In genomic region chr11:95520456-95521072, GRCm38 (mm10) we compare ENCODE assay signal across 8 mouse cellular contexts. TPM values are rescaled to one million over a fixed set of nuclear protein-coding genes. Genes with fewer than 3 reads are reported as not detected.
DNase-seq lines count a peak whose midpoint lies in the region; ATAC-seq lines count a peak whose summit lies in the region.

No protein-coding gene starts in this region.

- peak; percentile 99 for ATAC-seq in megakaryocyte, adult 5-6 weeks (ENCODE audit: poor library complexity, severe bottlenecking)

- DNase-seq in ZHBTc4 (ENCODE audit: low read depth, low spot score): peak; percentile 96
- peak; percentile 82 to 97 for DNase-seq in cerebellum, postnatal 4 days (ENCODE audit: low spot score in 2 of 2)
- peak; percentile 80 to 81 for DNase-seq in gastrocnemius, adult 8-10 months (ENCODE audit: low spot score in 2 of 2)
- peak; percentile 92 for DNase-seq in induced T-regulatory cell, adult 2 months (ENCODE audit: low read depth)
- DNase-seq in left cerebral cortex, adult 8-10 months (ENCODE audit: low spot score in 2 of 2): peak; percentile 66 to 81
- DNase-seq in right cerebral cortex, adult 18-20 months: peak; percentile 85
- peak; percentile 75 for DNase-seq in urinary bladder, adult 2 months (ENCODE audit: low spot score)

RNA-seq across cellular contexts. Expression of gene Nxph3, which starts 6.2 kb away (rescaled TPM):
- total RNA-seq in gastrocnemius, adult 8-10 months (2022): under 1 TPM; 0.13 to 0.45 (median 0.30) TPM
- 10 to 100 TPM; 26.5 to 33.0 (median 32.3) TPM for total RNA-seq in left cerebral cortex, adult 8-10 months (2022)
- not detected in 2 replicates for total RNA-seq in megakaryocyte, adult 5-6 weeks (2015)
- not detected in 2 replicates for total RNA-seq in megakaryocyte, adult 5-6 weeks (2017)
- polyA plus RNA-seq in urinary bladder, adult 2 months (2012; rRNA removed): 2.3 and 3.4 TPM in 2 replicates

Comparison
In these comparisons a context has a peak if more than half of its experiments do, and no peak if none do; other contexts are left out.
1. Peak in every context shown above with its lines: DNase-seq and ATAC-seq.
2. RNA of gene Nxph3, which starts 6.2 kb away (total RNA-seq): 26.5 to 33.0 TPM in left cerebral cortex, adult 8-10 months; 0.13 to 0.45 TPM in gastrocnemius, adult 8-10 months and not detected in megakaryocyte, adult 5-6 weeks; every median in the first group is over 10 times any median in the second.